Mouse (Mus musculus): ENCODE data around the gene Prpf8.
"Not testable (repeated sequence)": the region's sequence is repeated elsewhere in the genome, so short reads cannot be mapped to it uniquely, and the experiment has no call there.

Gene Prpf8

GRCm38 (mm10) chr11:75535106-75535795 lies 48.6 kb downstream of the Prpf8 start:
- no peak for DNase-seq

GRCm38 (mm10) chr11:75536255-75537024 lies 49.8 kb downstream of the Prpf8 start:
- DNase-seq = no peak

- DNase-seq = no peak
Observed at GRCm38 (mm10) chr11:75537025-75537414, 50.4 kb downstream of the Prpf8 start.

DNA sequence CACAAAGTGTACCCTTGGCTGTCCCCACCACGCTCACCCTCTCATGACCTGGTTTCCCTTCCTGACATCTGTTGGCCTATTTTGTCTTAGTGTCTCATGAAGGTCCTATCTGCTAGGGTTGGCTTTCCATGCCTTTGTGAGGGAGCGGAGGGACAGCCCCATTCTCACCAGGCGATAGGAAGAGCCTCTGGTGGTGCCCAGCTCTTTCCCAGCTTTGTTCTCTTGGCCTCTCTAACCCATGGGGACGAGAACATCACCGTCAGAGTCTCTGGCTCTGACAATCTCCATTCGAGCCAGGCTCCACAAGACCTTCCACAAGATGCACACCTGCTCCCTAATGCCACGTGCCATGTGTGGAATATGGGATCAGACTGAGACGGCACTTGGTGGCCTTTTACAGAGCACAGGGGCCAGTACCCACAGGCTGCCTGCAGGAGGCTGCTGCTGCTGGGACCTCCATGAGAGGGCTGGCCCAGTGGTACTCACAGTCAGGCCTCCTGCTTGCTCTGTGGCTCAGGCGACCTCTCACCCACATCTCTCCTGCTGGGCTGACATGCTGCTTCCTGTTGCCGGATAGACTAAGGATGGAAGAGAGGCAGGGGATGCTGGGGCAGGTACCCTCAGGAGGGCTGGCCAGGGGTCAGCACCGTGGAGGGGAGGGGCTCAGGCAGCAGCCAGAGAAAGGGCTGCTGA lies 51.0 kb downstream of the Prpf8 start:
- no peak for DNase-seq

DNA sequence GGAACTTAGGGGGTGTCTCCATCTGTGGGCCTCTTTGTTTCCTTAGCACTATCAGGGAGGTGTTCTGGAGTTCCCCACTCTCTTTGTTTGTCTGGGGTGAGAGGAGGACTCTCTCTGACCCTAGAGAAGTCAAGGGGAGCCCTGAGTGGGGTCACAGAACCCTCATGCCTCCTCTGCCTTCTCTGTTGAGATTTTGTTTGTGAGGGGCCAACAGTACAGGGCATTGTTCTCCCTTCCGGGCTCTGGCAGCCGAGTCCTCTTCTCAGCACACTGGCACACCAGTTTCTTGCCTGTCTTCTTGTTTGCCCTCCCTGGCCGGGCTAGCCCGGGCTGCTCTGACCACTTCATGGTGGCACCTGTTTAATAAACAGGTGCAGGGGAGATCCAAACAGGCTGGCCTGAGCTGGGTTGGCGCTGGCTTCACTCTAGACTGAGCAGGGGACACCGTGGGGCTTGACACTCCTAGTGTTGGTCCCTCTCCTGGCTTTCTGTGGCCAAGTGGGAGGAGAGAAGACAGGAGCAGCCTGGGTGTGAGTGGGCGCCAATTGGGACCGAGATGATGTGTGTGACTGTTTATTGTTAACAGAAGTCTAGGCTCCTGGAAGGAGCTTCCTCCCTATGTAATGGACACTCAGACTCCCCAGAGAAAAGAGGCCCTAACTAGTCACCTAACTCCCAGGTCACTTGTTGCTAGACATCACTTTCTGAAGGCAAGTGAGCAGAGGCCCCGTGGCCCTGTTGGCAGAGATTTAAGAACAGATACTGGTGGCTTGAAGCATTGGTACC lies 51.8 kb downstream of the Prpf8 start:
- DNase-seq = no peak

- DNase-seq = no peak
Observed at GRCm38 (mm10) chr11:75538970-75539299, 52.3 kb downstream of the Prpf8 start.

GRCm38 (mm10) chr11:75540209-75540608 lies 53.6 kb downstream of the Prpf8 start:
- no peak for DNase-seq

GRCm38 (mm10) chr11:75540710-75541581 lies 54.3 kb downstream of the Prpf8 start:
- DNase-seq = no peak

- DNase-seq = no peak
Observed at GRCm38 (mm10) chr11:75544713-75545112, 58.1 kb downstream of the Prpf8 start.

GRCm38 (mm10) chr11:75546057-75546456 lies 59.4 kb downstream of the Prpf8 start:
- no peak for DNase-seq

GRCm38 (mm10) chr11:75549658-75550111 lies 63.1 kb downstream of the Prpf8 start:
- DNase-seq = no peak

DNA sequence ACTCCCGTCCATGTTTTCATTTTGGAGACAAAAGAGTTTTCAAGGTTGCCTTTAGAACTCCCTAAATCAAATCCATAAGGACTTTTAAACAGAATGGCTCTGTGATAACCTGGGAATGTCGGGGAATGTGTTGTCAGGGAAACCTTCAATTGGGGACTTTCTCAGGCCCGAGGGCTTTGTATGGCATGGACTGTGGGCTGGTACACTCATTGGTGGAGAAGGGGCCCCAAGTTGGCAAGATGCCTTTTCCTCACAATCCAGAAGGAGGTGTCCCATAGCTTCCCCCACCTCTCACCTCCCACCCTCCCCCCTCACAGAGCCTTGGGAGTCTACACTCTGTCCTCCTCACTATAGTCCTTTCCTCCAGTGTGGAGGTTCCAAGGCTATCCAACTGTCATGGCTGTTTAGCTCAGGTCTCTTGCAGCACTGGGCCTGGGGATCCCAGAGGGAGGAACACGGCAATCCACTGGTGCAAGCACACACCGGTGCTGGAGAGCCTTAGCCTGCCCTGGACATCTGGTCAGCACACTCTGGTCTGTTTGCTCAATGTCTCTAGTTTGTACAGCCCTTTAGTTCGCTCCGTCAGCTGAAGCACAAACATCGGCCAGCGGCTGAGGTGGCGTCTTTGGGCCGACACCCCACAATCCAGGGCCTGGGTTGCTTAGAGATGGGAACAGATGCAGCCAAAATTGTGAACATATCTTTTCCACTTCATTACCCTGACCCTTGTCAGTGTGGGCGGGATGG lies 63.8 kb downstream of the Prpf8 start:
- no peak for DNase-seq

GRCm38 (mm10) chr11:75551321-75551720 lies 64.7 kb downstream of the Prpf8 start:
- no peak for DNase-seq

- peak; percentile 60 for DNase-seq
Observed at GRCm38 (mm10) chr11:75551961-75552441, 65.4 kb downstream of the Prpf8 start.

DNA sequence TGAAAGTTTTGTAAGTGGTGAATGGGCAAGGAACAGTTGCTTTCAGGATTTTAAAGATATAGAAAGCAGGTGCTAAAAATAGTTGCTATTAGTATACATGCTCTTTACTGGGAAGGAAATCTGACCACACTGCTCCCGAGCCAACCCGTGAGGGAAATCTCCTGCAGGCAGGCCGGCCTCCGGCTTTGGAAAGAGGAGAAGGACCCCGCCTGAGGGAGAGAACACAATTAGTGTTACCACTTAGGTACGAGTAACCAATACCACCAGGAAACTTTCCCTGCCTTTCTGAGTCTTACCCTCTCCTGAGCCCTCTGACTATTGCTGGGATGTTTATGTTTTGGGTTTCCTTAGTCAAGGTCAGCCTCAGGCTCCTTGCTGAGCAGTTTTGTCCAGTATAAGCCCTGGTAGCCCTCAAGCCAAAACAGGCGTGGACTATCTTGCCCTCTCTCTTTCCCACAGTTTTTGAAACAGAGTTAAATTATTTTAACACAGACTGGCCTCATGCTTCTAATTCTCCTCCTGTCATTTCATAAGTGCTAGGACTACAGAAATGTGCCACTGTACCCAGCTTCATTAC lies 66.4 kb downstream of the Prpf8 start:
- DNase-seq = no peak

DNA sequence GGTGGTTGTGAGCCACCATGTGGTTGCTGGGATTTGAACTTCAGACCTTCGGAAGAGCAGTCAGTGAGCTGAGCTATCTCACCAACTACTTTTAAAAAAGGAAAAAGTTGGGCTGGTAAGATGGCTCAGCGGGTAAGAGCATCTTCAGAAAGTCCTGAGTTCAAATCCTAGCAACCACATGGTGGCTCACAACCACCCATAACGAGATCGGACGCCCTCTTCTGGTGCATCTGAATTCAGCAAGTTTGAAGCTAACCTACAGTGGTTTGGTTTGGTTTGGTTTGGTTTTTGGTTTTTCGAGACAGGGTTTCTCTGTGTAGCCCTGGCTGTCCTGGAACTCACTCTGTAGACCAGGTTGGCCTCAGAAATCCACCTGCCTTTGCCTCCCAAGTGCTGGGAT lies 69.4 kb downstream of the Prpf8 start:
- not testable (repeated sequence) for DNase-seq

DNA sequence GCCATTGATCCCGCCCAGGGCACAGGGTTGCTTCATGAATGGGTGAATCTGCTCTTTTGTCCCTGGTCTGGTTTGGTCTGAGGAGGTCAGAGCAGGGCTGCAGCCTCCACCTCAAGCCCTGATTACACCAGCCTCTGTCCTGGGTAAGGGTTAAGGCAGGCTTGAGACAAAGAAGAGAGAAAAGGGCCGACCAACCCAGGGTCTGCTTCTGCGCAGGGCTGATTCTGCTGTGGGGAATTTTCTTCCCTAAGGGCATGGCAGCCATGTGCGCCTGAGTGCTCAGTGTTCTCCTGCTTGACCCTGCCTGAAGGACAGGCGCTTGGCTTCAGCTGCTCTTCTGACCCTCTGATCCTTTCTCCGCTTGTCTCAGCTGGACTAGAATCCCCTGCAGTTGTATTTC lies 70.5 kb downstream of the Prpf8 start:
- DNase-seq = no peak

- no peak for DNase-seq
Observed at GRCm38 (mm10) chr11:75558101-75558500, 71.5 kb downstream of the Prpf8 start.
